In the genomic region with DNA sequence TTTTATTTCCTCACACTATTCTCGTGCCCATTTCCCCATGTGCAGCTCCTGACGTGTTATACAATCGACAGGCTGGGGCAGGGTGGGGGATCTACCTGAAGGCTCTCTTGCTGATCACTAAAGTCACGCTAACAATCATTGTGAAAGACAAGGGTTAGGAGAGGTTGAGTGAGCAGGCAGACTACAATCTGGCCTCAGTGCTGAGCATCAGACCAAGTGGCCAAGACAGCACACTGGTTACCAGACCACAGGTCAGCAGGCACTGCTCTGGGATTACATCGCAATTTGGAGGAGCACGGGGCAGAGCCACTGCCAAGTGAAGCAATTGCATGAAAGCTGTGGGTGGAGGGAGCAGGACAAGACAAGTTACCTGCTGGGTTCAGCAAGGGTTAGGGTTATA, we compare ENCODE assay signal across 26 mouse cellular contexts. TPM values are rescaled to one million over a fixed set of nuclear protein-coding genes. Genes with fewer than 3 reads are reported as not detected.
DNase-seq lines count a peak whose midpoint lies in the region; ATAC-seq and TF ChIP-seq lines count a peak whose summit lies in the region.
"Had no signal": no experiment of that assay in that cellular context is flagged by ENCODE, and none has a peak within 500 bp of the region (broad histone marks: within the 10 kb centered on the region; RNA-seq: fewer than 3 reads in every experiment).

No protein-coding gene starts in this region.

- peak; percentile 69 for TF ChIP-seq POLR2A in kidney, adult 2 months (IDR thresholded peaks at IDR 0.05; ENCODE audit: low read depth, low read length)

- H3K9me3 ChIP-seq in kidney, embryonic 16.5 days (ENCODE audit: low read length): no peaks in the 10 kb centered on the region
- H3K9me3 ChIP-seq: embryonic facial prominence, embryonic 13.5 days; forebrain, embryonic 10.5 days; hindbrain, embryonic 12.5 days; liver, embryonic 13.5 days; midbrain, embryonic 10.5 days; stomach, embryonic 15.5 days had no signal

- DNase-seq in kidney, adult 2 months: peak; percentile 69
- DNase-seq in adipocyte (ENCODE audit: low spot score): peak; percentile 97
- peak; percentile 99 for DNase-seq in fat pad, adult 2 months (ENCODE audit: extremely low read depth, low read depth, low spot score)
- peak; percentile 69 for DNase-seq in kidney, postnatal 14 days
- DNase-seq in natural killer cell, adult 2 months (ENCODE audit: low spot score in 2 of 2): no peak
- no peak for DNase-seq in spleen, postnatal 14 days (ENCODE audit: low spot score in 2 of 2)
- DNase-seq: cerebellum, postnatal 10 days; heart, postnatal 10 days; left cerebral cortex, postnatal 4 days; liver, embryonic 13.5 days; right cerebral cortex, adult 18-20 months; spleen, adult 18-20 months; thymus, adult 18-20 months; thymus, postnatal 4 days had no signal

- no peaks in the 10 kb centered on the region for H3K27me3 ChIP-seq in kidney, adult 2 months (replicated peaks; ENCODE audit: control insufficient read depth, insufficient read depth, low read length)
- no peaks in the 10 kb centered on the region for H3K27me3 ChIP-seq in kidney, embryonic 16.5 days (ENCODE audit: insufficient read depth, low read length)
- H3K27me3 ChIP-seq: embryonic facial prominence, embryonic 13.5 days; hindbrain, embryonic 12.5 days; stomach, embryonic 15.5 days had no signal

- no peak overlapping the region for H3K27ac ChIP-seq in kidney, adult 2 months (ENCODE audit: insufficient read depth, low read depth, low read length)
- no peak overlapping the region for H3K27ac ChIP-seq in kidney, embryonic 16.5 days (ENCODE audit: low read length)
- H3K27ac ChIP-seq: embryonic facial prominence, embryonic 13.5 days; forebrain, embryonic 10.5 days; hindbrain, embryonic 12.5 days; liver, embryonic 13.5 days; macrophage; midbrain, embryonic 10.5 days; stomach, embryonic 15.5 days had no signal

- peaks cover 13% of the 10 kb centered on the region; the same call in 1 of the 2 replicates for H3K36me3 ChIP-seq in kidney, adult 2 months (ENCODE audit: control insufficient read depth, insufficient read depth, low read length)
- H3K36me3 ChIP-seq in kidney, embryonic 16.5 days (ENCODE audit: insufficient read depth, low read length): no peaks in the 10 kb centered on the region
- H3K36me3 ChIP-seq: embryonic facial prominence, embryonic 13.5 days; forebrain, embryonic 10.5 days; hindbrain, embryonic 12.5 days; liver, embryonic 13.5 days; midbrain, embryonic 10.5 days; stomach, embryonic 15.5 days had no signal

- no peak overlapping the region for H3K4me2 ChIP-seq in kidney, embryonic 16.5 days (replicated peaks; ENCODE audit: low read depth, low read length)
- H3K4me2 ChIP-seq: embryonic facial prominence, embryonic 13.5 days; heart, embryonic 11.5 days; hindbrain, embryonic 12.5 days; liver, embryonic 13.5 days; stomach, embryonic 15.5 days had no signal

- 49% methylated on average over 6 of the region's 6 CpGs for WGBS in kidney, adult 2 months
- WGBS in kidney, embryonic 16.5 days: 82% methylated on average over 6 of the region's 6 CpGs

- H3K9ac ChIP-seq in kidney, embryonic 16.5 days (replicated peaks; ENCODE audit: low read length): no peak overlapping the region
- H3K9ac ChIP-seq: embryonic facial prominence, embryonic 13.5 days; hindbrain, embryonic 12.5 days; liver, embryonic 13.5 days; stomach, embryonic 15.5 days had no signal

- H3K4me3 ChIP-seq in kidney, adult 2 months (ENCODE audit: insufficient read depth, low read depth, low read length): no peak overlapping the region
- H3K4me3 ChIP-seq in kidney, embryonic 16.5 days (ENCODE audit: low read length): no peak overlapping the region
- H3K4me3 ChIP-seq: embryonic facial prominence, embryonic 13.5 days; forebrain, embryonic 10.5 days; hindbrain, embryonic 12.5 days; liver, embryonic 13.5 days; midbrain, embryonic 10.5 days; stomach, embryonic 15.5 days had no signal

- ATAC-seq in kidney, embryonic 16.5 days (ENCODE audit: low FRiP score, low TSS enrichment): no peak
- ATAC-seq: inflammation-experienced regulatory T-cells, adult 6 months; Patski had no signal

- no peak for TF ChIP-seq CTCF in kidney, adult 2 months (conservative IDR thresholded peaks at IDR 0.05; ENCODE audit: insufficient read depth, insufficient read length, low read depth, low read length)

- H3K4me1 ChIP-seq in kidney, adult 2 months (ENCODE audit: control insufficient read depth, insufficient read depth, low read length): no peaks in the 10 kb centered on the region
- no peaks in the 10 kb centered on the region for H3K4me1 ChIP-seq in kidney, embryonic 16.5 days (ENCODE audit: insufficient read depth, low read length)
- H3K4me1 ChIP-seq: embryonic facial prominence, embryonic 13.5 days; hindbrain, embryonic 12.5 days; liver, embryonic 13.5 days; stomach, embryonic 15.5 days had no signal

RNA-seq across cellular contexts. Expression of a gene that starts 11.6 kb away (rescaled TPM):
- 322 and 349 TPM in 2 replicates for polyA plus RNA-seq in kidney, adult 2 months (2012; rRNA removed)
- polyA plus RNA-seq in kidney, embryonic 16.5 days (2015; fragmentation: Nextera tagmentation; extraction: Ambion mirVana): 2.8 and 3.6 TPM in 2 replicates
- polyA plus RNA-seq: embryonic facial prominence, embryonic 13.5 days; forebrain, embryonic 10.5 days; heart, embryonic 11.5 days; hindbrain, embryonic 12.5 days; inflammation-experienced regulatory T-cells, adult 6 months; liver, embryonic 13.5 days; lung, embryonic 16.5 days; macrophage; midbrain, embryonic 10.5 days; neural tube, embryonic 11.5 days; Patski had no signal

RNA-seq across cellular contexts. Expression of a gene that starts 38.5 kb away (rescaled TPM):
- polyA plus RNA-seq in kidney, adult 2 months (2012; rRNA removed): 26.3 and 29.2 TPM in 2 replicates
- polyA plus RNA-seq in kidney, embryonic 16.5 days (2015; fragmentation: Nextera tagmentation; extraction: Ambion mirVana): 79.2 and 84.1 TPM in 2 replicates

RNA-seq across cellular contexts. Expression of a gene that starts 45.7 kb away (rescaled TPM):
- 0.92 and 1.6 TPM in 2 replicates for polyA plus RNA-seq in kidney, adult 2 months (2012; rRNA removed)
- 10.0 and 16.9 TPM in 2 replicates for polyA plus RNA-seq in kidney, embryonic 16.5 days (2015; fragmentation: Nextera tagmentation; extraction: Ambion mirVana)
- polyA plus RNA-seq: macrophage had no signal

RNA-seq across cellular contexts. Expression of a gene that starts 46.0 kb away (rescaled TPM):
- 24.7 and 27.6 TPM in 2 replicates for polyA plus RNA-seq in kidney, adult 2 months (2012; rRNA removed)
- polyA plus RNA-seq in kidney, embryonic 16.5 days (2015; fragmentation: Nextera tagmentation; extraction: Ambion mirVana): 22.8 and 23.8 TPM in 2 replicates

RNA-seq across cellular contexts. Expression of a gene that starts 46.2 kb away (rescaled TPM):
- 4.6 and 6.0 TPM in 2 replicates for polyA plus RNA-seq in kidney, adult 2 months (2012; rRNA removed)
- 10.1 and 10.9 TPM in 2 replicates for polyA plus RNA-seq in kidney, embryonic 16.5 days (2015; fragmentation: Nextera tagmentation; extraction: Ambion mirVana)

Comparison
In these comparisons a context has a peak if more than half of its experiments do, and no peak if none do; other contexts are left out.
1. RNA of a gene that starts 11.6 kb away (polyA plus RNA-seq): 322 to 349 TPM in kidney, adult 2 months; 2.8 to 3.6 TPM in kidney, embryonic 16.5 days; every median in the first group is over 10 times any median in the second.
2. DNase-seq: peak in kidney, adult 2 months (single experiment), adipocyte (single experiment), fat pad, adult 2 months (single experiment) and kidney, postnatal 14 days (single experiment); none in natural killer cell, adult 2 months (0 of 2) and spleen, postnatal 14 days (0 of 2).